Mouse (Mus musculus) cerebellum, adult 11-12 months (tissue): ENCODE data around the gene Prodh2.
"Not testable (repeated sequence)": the region's sequence is repeated elsewhere in the genome, so short reads cannot be mapped to it uniquely, and the experiment has no call there.

ENCODE experiments used
- DNase-seq: peaks from one replicate; pipeline ENCODE4 v3.0.0; 2022

The Prodh2 gene

DNA sequence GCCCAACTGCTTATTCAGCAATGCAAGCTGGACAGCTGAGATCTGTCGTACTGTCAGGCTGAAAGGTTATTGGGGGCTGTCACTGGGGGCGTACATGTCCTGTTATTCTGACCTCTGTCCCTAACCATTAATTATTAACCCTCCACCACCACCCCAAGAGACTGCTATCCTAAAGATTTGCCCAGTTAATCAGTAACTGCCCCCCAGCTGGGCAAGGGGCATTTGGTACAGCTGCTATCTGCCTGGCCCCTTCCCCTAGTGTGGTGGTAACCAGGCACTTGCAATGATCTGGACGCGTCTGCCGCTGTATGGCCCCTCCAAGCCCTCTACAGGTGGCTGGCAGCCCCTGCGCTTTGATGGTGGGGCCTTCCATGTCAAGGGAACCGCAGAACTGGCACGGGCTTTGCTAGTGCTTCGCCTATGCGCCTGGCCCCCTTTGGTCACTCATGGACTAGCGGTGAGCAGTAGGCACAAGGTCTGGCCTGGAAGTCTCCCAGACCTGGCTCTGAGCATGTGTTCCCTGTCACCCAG lies at the start of gene Prodh2:
Prodh2 (plus strand) TSS at position 222 of the 531 bp plus-strand sequence.
- DNase-seq, result no peak

GRCm38 (mm10) chr7:30443696-30444095 lies 49.7 kb upstream of the Prodh2 start:
- peak; percentile 39 for DNase-seq

GRCm38 (mm10) chr7:30444154-30444970 lies 49.1 kb upstream of the Prodh2 start:
- DNase-seq, result peak; percentile 66

DNA sequence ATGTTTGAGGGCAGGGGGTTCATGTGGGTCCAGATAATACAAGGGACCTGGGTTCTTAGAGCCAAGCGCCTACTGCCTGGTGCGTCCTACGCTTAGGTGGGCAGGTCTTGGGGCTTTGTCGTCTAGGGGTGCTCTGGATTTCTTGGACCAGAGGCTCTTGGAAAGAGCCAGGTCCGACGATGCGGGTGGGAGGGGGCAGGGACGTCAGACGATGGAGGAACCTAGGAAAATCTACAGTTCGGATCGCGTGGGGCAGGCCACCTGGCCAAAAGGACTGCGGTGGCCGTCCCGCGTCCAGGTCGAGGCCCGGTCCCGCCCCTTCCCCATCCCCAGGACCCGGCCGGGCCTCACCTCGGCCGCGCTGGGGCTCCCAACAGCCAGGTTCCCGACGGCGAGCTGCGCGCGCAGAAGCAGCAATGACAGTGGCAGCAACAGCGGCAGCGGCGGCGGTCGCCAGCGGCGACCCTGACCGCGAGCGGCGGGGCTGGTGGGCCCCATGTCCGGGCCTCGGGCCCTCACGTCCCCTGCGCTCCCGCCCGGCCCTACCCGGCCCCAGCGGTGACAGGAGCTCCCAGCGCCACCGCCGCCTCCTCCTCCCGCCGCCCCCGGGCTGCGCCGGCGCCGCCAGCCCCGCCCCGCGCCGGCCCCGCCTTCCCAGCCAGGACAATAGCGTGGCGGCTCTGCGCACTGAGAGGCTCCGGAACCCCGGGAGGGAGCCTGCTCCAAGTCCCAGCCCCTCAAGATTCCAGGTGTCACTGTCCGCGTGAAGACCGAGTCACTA lies 48.3 kb upstream of the Prodh2 start, which contains the start of gene Aplp1:
Aplp1 (minus strand) TSS at position 565 of the 781 bp plus-strand sequence.
- peak; percentile 82 for DNase-seq

DNA sequence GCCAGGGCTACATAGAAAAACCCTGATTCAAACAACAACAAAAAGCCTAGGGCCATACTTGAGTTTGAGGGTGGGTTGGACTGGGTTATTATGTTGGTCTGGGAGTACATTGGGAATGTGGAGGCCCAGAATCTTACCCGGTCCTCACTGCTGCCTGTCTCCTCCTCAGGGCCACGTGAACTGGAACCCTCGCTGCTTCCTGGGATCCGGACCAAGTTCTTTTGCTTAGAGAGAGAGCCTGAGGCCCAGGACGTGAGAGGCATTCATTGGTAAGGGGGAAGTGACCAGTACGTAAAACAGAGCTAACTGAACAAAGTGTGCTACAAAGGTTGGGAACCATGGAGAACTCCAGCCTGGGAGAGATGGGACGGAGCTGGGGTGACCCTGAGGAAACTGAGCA lies 43.2 kb upstream of the Prodh2 start:
- DNase-seq, result no peak

- no peak for DNase-seq
Observed at GRCm38 (mm10) chr7:30453327-30453726, 40.1 kb upstream of the Prodh2 start.

DNA sequence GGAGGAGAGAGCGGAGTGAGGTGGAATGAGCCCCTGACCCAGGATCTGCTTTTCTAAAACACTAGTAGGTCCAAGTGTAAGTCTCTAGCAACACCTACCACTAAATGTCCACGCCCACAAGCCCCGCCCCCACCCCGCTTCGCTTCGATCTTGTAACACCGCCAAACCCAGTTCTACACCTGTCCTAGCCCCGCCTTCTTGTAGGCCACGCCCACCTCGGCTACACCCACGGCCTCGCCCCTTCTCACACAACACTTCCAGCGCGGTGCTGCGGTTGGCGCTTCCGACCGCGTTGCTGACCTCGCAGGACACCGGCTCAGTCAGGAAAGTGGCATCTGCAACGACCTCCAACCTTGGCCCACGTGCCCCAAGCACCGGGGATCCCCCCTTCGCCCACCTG lies 39.7 kb upstream of the Prodh2 start:
- DNase-seq, result no peak

- no peak for DNase-seq
Observed at GRCm38 (mm10) chr7:30454259-30454658, 39.2 kb upstream of the Prodh2 start.

DNA sequence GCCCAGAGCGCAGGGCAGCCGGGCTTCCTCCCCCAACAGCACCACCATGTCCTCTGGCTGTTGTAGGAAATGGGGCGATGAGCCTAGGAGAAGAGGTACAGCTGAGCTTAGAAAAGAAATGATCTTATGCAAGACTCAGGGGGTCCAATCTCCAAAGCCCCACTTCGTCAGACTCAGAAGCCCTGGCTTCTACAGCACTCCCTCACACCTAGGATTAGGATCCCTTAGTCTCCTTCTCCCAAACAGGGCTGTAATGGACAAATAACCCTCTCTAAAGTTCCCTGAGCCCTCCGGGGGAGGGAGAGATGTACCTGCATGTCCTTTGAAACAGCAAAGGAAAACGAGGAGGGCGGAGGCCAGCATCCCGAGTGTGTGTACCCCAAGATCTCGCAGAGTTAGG lies 36.9 kb upstream of the Prodh2 start:
- DNase-seq, result no peak

DNA sequence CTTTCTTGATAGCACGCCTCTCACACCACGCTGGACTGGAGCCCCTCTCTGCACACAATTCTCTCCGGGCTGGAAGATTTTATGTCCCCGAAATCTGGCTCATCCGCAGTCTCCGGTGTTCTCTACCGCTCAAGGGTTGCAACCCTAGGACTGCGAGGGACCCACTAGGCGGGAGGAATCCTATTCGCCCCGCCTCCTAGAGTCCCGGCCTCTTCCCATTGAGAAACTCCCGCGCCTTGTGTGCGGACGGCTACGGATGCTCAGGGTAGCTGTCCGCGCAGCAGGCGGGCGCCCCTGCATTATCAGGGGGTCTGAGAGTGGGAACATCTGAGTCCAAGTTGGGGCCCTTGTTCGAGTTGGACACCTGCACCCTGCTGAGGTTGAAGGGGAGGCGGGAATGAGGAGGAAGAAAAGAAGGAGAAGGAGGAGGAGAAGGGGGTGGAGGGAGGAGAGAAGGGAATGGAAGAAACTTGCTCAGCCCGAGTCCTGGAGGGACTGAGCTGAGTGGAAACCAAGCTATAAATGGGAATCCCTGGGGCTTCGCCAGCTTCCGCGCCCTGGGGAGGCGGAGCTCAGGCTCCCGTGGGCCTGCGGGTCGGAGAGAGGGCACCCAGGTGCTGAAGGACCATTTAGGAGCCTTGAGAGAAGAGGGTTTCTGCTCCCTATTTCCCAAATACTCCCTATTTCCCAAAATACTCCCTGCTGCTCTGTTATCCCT lies 36.4 kb upstream of the Prodh2 start:
- DNase-seq, result peak; percentile 4

- DNase-seq, result peak; percentile 13
Observed at GRCm38 (mm10) chr7:30457629-30458330, 35.6 kb upstream of the Prodh2 start, which contains the start of the genes Kirrel2 and Nphs1. Gene Kirrel2 (minus strand): TSS chr7:30457690. Gene Nphs1 (plus strand): TSS chr7:30458315.

- no peak for DNase-seq
Observed at GRCm38 (mm10) chr7:30459484-30459883, 33.9 kb upstream of the Prodh2 start.

- DNase-seq, result no peak
Observed at GRCm38 (mm10) chr7:30463568-30463967, 29.9 kb upstream of the Prodh2 start.

DNA sequence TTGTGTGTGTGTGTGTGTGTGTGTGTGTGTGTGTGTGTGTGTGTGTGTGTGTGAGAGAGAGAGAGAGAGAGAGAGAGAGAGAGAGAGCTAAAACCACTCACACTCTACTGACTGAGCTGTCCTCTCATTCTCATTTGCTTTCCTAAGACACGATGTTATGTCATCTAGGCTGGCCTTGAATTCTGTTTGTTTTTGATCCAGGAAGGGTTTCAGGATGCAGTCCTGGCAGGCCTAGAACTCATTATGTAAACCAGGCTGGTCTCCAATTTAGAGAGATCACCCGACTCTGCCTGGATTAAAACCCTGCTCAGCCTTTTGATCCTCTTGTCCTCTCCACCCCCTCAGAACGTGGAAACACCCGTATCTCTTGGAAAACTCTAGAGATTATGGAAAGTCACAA lies 29.4 kb upstream of the Prodh2 start:
- DNase-seq, result no peak

DNA sequence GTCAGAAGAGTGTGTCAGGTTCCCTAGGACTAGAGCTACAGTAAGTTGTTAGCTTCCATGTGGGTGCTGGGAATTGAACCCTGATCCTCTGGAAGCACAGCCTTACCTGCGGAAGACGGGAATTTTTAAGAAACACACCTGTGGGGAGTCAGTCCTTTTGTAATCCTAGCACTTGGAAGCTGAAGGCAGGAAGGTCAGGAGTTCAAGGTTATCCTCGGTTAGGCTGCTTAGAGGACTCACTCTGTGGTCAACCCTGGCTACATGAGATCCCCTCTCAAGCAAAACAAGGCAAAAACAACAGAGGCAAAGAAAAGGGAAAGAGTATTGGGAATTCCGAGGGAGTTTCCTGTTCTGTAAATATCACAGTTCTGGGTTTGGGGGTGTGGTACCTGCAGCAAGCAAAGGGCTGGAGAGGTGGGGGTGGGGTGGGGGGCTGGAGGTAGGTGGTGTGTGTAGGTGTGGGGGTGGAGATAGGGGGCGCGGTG lies 28.6 kb upstream of the Prodh2 start:
- no peak for DNase-seq

DNA sequence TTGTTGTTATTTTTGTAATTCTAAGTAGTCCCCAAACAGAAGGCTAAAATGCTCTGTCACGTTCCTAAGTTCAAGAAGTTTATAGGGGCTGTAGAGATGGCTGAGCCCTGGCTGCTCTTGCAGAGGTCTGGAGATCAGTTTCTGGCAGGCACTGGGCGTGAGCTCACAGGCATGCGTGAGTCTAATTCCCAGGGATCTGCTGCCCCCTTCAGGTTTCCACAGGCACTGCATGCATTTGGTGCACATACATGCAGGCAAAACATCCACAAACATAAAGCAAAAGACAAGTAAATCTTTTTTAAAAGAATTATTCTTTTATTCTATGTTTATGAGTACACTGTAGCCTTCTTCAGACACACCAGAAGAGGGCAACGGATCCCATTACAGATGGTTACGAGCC lies 21.0 kb upstream of the Prodh2 start:
- DNase-seq, result no peak

DNA sequence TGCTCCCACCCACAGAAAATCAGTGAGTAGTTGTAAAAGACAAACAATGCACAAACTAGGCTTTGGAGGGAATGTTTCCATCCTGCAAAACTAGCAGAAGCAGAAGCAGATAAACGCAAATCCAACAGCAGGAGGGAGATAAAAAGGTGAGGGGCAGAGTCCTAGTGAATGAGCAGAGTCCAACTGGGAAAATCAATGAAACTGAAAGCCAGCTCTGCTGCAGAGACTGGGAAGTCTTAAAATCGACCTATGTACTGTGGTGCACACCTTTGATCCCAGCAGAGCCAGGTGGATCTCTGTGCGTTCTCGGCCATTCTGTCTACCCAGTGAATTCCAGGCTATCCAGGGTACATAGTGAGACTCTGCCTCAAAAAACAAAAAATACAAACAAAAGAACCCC lies 18.4 kb upstream of the Prodh2 start:
- DNase-seq, result no peak

DNA sequence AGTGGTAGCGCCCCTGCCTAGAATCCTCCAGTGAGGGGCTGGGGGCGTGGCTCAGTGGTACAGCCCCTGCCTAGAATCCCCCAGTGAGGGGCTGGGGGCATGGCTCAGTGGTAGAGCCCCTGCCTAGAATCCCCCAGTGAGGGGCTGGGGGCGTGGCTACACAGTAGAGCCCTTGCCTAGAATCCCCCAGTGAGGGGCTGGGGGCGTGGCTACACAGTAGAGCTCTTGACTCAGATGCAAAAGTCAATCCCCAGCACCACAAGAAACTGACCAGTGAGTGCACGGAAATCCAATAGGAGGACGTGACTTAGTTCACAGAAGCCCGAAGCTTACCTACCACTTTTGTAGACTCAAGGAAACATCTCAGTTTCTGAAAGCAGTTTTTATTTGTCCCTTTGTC lies 17.3 kb upstream of the Prodh2 start:
- DNase-seq, result not testable (repeated sequence)

GRCm38 (mm10) chr7:30477415-30478381 lies 15.7 kb upstream of the Prodh2 start:
- peak; percentile 31 for DNase-seq

DNA sequence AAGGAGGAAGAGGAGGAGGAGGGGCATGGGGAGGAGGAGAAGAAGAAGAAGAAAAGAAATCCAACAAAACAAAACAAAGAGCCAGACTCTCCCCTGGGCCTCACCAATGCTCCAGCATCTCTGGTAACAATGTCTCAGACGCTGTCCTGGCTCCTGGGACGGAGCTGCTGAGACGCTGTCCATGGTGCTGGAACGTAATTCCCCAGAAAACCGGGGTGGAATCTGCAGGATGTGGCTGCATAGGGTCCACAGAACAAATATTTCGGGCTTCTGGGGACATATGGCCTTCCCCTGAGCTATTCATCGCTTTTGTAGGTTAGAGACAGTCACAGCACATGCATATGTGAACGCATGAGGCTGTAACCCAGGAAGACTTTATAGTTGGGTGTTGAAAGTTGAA lies 9.2 kb upstream of the Prodh2 start:
- no peak for DNase-seq
